Mouse (Mus musculus) liver, adult 2 months (tissue): ENCODE results near the gene Gm20388. TPM values are rescaled to one million over a fixed set of nuclear protein-coding genes. Genes with fewer than 3 reads are reported as not detected.

Experiments
- DNase-seq: peaks from one replicate; pipeline ENCODE4 v3.0.0-alpha.2; 2011; ENCODE audit warnings: low read depth, low spot score; ENCODE audit errors: extremely low read depth
- H3K27ac ChIP-seq: fragments of 200-500 bp; replicated peaks from 2 replicates; pipeline ENCODE4 v1.5.1; 2012; ENCODE audit warnings: low read depth, mild to moderate bottlenecking, control low read depth, inconsistent platforms, low read length; ENCODE audit not compliant: insufficient read depth
- H3K27me3 ChIP-seq: fragments of 200-500 bp; 2 replicates; pipeline ENCODE4 v1.6.1; 2012; ENCODE audit warnings: mild to moderate bottlenecking, moderate library complexity, low read length, inconsistent platforms; ENCODE audit not compliant: control insufficient read depth, insufficient read depth
- H3K36me3 ChIP-seq: fragments of 200-500 bp; 2 replicates; pipeline ENCODE4 v1.6.1; 2012; ENCODE audit warnings: low read length, inconsistent platforms; ENCODE audit not compliant: control insufficient read depth, insufficient read depth
- H3K4me1 ChIP-seq: fragments of 200-500 bp; 2 replicates; pipeline ENCODE4 v1.6.1; 2011; ENCODE audit warnings: low read length; ENCODE audit not compliant: control insufficient read depth, insufficient read depth
- H3K4me3 ChIP-seq: fragments of 200-500 bp; 2 replicates; pipeline ENCODE4 v1.5.1; 2011; ENCODE audit warnings: low read depth, mild to moderate bottlenecking, control low read depth, low read length, moderate library complexity; ENCODE audit not compliant: insufficient read depth
- H3K79me2 ChIP-seq: fragments of 200-500 bp; 2 replicates; pipeline ENCODE4 v1.6.1; 2012; ENCODE audit warnings: inconsistent platforms, mild to moderate bottlenecking, low read length, moderate library complexity; ENCODE audit not compliant: control insufficient read depth, insufficient read depth
- H3K9ac ChIP-seq: fragments of 200-500 bp; 2 replicates; pipeline ENCODE4 v1.6.1; 2012; ENCODE audit warnings: low read depth, mild to moderate bottlenecking, control low read depth, inconsistent platforms, low read length
- CTCF ChIP-seq: fragments of 200-500 bp; IDR thresholded peaks from 2 replicates; pipeline ENCODE4 v1.5.1; 2011; ENCODE audit warnings: low read depth, low read length, control low read depth
- POLR2A ChIP-seq: fragments of 200-500 bp; IDR thresholded peaks from 2 replicates; pipeline ENCODE4 v1.6.1; 2011; ENCODE audit warnings: low read length, control low read depth; ENCODE audit not compliant: insufficient read depth; ENCODE audit errors: extremely low read depth
- WGBS: fragments of 180-500 bp; shearing (Covaris S2); methylation state at CpG from one replicate; pipeline ENCODE4 v1.1.7; 2018; 5-methylcytosine and 5-hydroxymethylcytosine counted together
- polyA plus RNA-seq: library from polyadenylated mRNA; depleted of rRNA; stranded (reverse); fragments of >200 nt; gene quantifications from 2 replicates; pipeline ENCODE4 v1.2.3, GENCODE M21; 2012
- total RNA-seq: library from RNA; depleted of rRNA; stranded (reverse); fragments of >200 nt; gene quantifications from 2 replicates; pipeline ENCODE4 v1.2.3, GENCODE M21; 2014

Gene Gm20388
- total and polyA plus RNA-seq, 2 experiments: 6.4 to 19.9 TPM

- H3K79me2 ChIP-seq: no peaks in the 10 kb centered on the region
- no peak for TF ChIP-seq POLR2A
- no peak for TF ChIP-seq CTCF
- no peak for DNase-seq
- no peak overlapping the region for H3K4me3 ChIP-seq
- H3K36me3 ChIP-seq: no peaks in the 10 kb centered on the region
- no peaks in the 10 kb centered on the region for H3K4me1 ChIP-seq
- no peaks in the 10 kb centered on the region for H3K27me3 ChIP-seq
- 10% methylated on average over 9 of the region's 9 CpGs for WGBS
- H3K9ac ChIP-seq: no peak overlapping the region
- H3K27ac ChIP-seq: no peak overlapping the region
Measured at GRCm38 (mm10) chr8:122342806-122343209, 2432.2 kb downstream of the Gm20388 start.

GRCm38 (mm10) chr8:122343341-122343740, 2432.7 kb downstream of the Gm20388 start:
- TF ChIP-seq POLR2A (no peak), CTCF (no peak)
- no peak overlapping the region for H3K4me3 ChIP-seq
- no peaks in the 10 kb centered on the region for H3K27me3 ChIP-seq
- 12% methylated on average over 11 of the region's 11 CpGs for WGBS
- DNase-seq: no peak
- H3K36me3 ChIP-seq: no peaks in the 10 kb centered on the region
- H3K27ac ChIP-seq: no peak overlapping the region
- no peak overlapping the region for H3K9ac ChIP-seq
- H3K4me1 ChIP-seq: no peaks in the 10 kb centered on the region
- H3K79me2 ChIP-seq: no peaks in the 10 kb centered on the region

GRCm38 (mm10) chr8:122343758-122344157, 2433.1 kb downstream of the Gm20388 start:
- DNase-seq: no peak
- Histone ChIP-seq H3K9ac (no peak overlapping the region), H3K27ac (no peak overlapping the region), H3K27me3 (no peaks in the 10 kb centered on the region), H3K4me1 (no peaks in the 10 kb centered on the region), H3K4me3 (no peak overlapping the region), H3K36me3 (no peaks in the 10 kb centered on the region), H3K79me2 (no peaks in the 10 kb centered on the region)
- 8% methylated on average over 14 of the region's 14 CpGs for WGBS
- TF ChIP-seq POLR2A (no peak), CTCF (no peak)

GRCm38 (mm10) chr8:122344219-122344618, 2433.6 kb downstream of the Gm20388 start:
- 22% methylated on average over 3 of the region's 5 CpGs for WGBS
- TF ChIP-seq CTCF (no peak), POLR2A (no peak)
- no peak for DNase-seq
- H3K36me3 ChIP-seq: no peaks in the 10 kb centered on the region
- no peaks in the 10 kb centered on the region for H3K79me2 ChIP-seq
- H3K4me3 ChIP-seq: no peak overlapping the region
- no peaks in the 10 kb centered on the region for H3K4me1 ChIP-seq
- H3K9ac ChIP-seq: no peak overlapping the region
- H3K27me3 ChIP-seq: no peaks in the 10 kb centered on the region
- H3K27ac ChIP-seq: no peak overlapping the region

- Histone ChIP-seq H3K27ac (no peak overlapping the region), H3K79me2 (no peaks in the 10 kb centered on the region), H3K27me3 (no peaks in the 10 kb centered on the region), H3K4me3 (no peak overlapping the region), H3K9ac (no peak overlapping the region), H3K4me1 (no peaks in the 10 kb centered on the region), H3K36me3 (no peaks in the 10 kb centered on the region)
- no peak for TF ChIP-seq POLR2A
- no peak for TF ChIP-seq CTCF
- 74% methylated on average over 12 of the region's 12 CpGs for WGBS
- DNase-seq: no peak
Measured at GRCm38 (mm10) chr8:122345181-122346095, 2434.8 kb downstream of the Gm20388 start.
